Mouse (Mus musculus) monocyte, adult 5-6 weeks (primary cell): ENCODE measurements around the gene Spata22. TPM values are rescaled to one million over a fixed set of nuclear protein-coding genes. Genes with fewer than 3 reads are reported as not detected.

ENCODE experiments used
- total RNA-seq: library from RNA; stranded (forward); fragments of 200-1000, 200-491, 200-594 nt; gene quantifications from 3 replicates; pipeline ENCODE4 v1.2.3, GENCODE M21; 2017

Spata22 gene
- total RNA-seq, 1 experiment from 2014 or later = not detected

Other genes with a start within 250 kb of the Spata22 start
- gene Itgae, start 239.2 kb upstream of the Spata22 start, total RNA-seq = 1.7 to 2.4 TPM (median 1.8 TPM) in 3 replicates
- 6.3 to 16.9 TPM (median 6.5 TPM) in 3 replicates for gene Haspin, start 191.4 kb upstream of the Spata22 start, total RNA-seq
- 0.32 TPM in 1 of 3 replicates, not detected in the others for gene P2rx5, start 169.3 kb upstream of the Spata22 start, total RNA-seq
- gene Emc6, start 152.7 kb upstream of the Spata22 start, total RNA-seq = 28.3 to 33.4 TPM (median 32.5 TPM) in 3 replicates
- gene Tax1bp3, start 152.7 kb upstream of the Spata22 start, total RNA-seq = 14.2 to 15.7 TPM (median 14.6 TPM) in 3 replicates
- gene Ctns, start 130.7 kb upstream of the Spata22 start, total RNA-seq = 15.6 to 19.4 TPM (median 18.2 TPM) in 3 replicates
- 0.64 to 3.0 TPM (median 1.2 TPM) in 3 replicates for gene Shpk, start 130.3 kb upstream of the Spata22 start, total RNA-seq
- gene Trpv1, start 95.4 kb upstream of the Spata22 start, total RNA-seq = not detected in 3 replicates
- not detected in 3 replicates for gene Trpv3, start 62.4 kb upstream of the Spata22 start, total RNA-seq
- 0.49 to 12.6 TPM (median 6.0 TPM) in 3 replicates for gene Aspa, start 145 bp upstream of the Spata22 start, total RNA-seq
- not detected in 3 replicates for gene Gm49340, start within 50 bp of the Spata22 start, total RNA-seq
- not detected in 3 replicates for gene Olfr20, start 21.0 kb downstream of the Spata22 start, total RNA-seq
- not detected in 3 replicates for gene Olfr376, start 41.5 kb downstream of the Spata22 start, total RNA-seq
- not detected in 3 replicates for gene Olfr1, start 69.9 kb downstream of the Spata22 start, total RNA-seq
- not detected in 3 replicates for gene Olfr378, start 98.7 kb downstream of the Spata22 start, total RNA-seq
- gene Olfr380, start 127.8 kb downstream of the Spata22 start, total RNA-seq = not detected in 3 replicates
- not detected in 3 replicates for gene Olfr381, start 161.9 kb downstream of the Spata22 start, total RNA-seq
- gene Olfr382, start 187.5 kb downstream of the Spata22 start, total RNA-seq = not detected in 3 replicates